Mouse (Mus musculus): ENCODE data around the gene Gm9508. TPM values are rescaled to one million over a fixed set of nuclear protein-coding genes. Genes with fewer than 3 reads are reported as not detected.

Gene Gm9508
- polyA plus RNA-seq, 1 experiment from 2014 or later: not detected

- no peak for ATAC-seq (ENCODE audit: low FRiP score)
- no peaks in the 10 kb centered on the region for H3K27me3 ChIP-seq
- WGBS: 63% methylated on average over 43 of the region's 43 CpGs
- H3K4me2 ChIP-seq: no peak overlapping the region
- H3K27ac ChIP-seq: no peak overlapping the region
- H3K36me3 ChIP-seq (replicated peaks): no peaks in the 10 kb centered on the region
- no peak overlapping the region for H3K9ac ChIP-seq
- H3K4me3 ChIP-seq (replicated peaks): no peak overlapping the region
- no peaks in the 10 kb centered on the region for H3K4me1 ChIP-seq
- no peaks in the 10 kb centered on the region for H3K9me3 ChIP-seq
Observed at GRCm38 (mm10) chr10:77663949-77664665, 32.9 kb downstream of the Gm9508 start.

GRCm38 (mm10) chr10:77658286-77658994, 38.6 kb downstream of the Gm9508 start:
- no peak overlapping the region for H3K27ac ChIP-seq
- no peaks in the 10 kb centered on the region for H3K4me1 ChIP-seq
- H3K9ac ChIP-seq: no peak overlapping the region
- no peak overlapping the region for H3K4me3 ChIP-seq (replicated peaks)
- H3K9me3 ChIP-seq: no peaks in the 10 kb centered on the region
- ATAC-seq (ENCODE audit: low FRiP score): no peak
- H3K4me2 ChIP-seq: no peak overlapping the region
- no peaks in the 10 kb centered on the region for H3K36me3 ChIP-seq (replicated peaks)
- 81% methylated on average over 15 of the region's 15 CpGs for WGBS
- no peaks in the 10 kb centered on the region for H3K27me3 ChIP-seq

- ATAC-seq (ENCODE audit: low FRiP score): no peak
Observed at GRCm38 (mm10) chr10:77652046-77652445, 45.0 kb downstream of the Gm9508 start.

GRCm38 (mm10) chr10:77647901-77648300, 49.1 kb downstream of the Gm9508 start:
- H3K27me3 ChIP-seq: no peaks in the 10 kb centered on the region
- no peak overlapping the region for H3K4me3 ChIP-seq (replicated peaks)
- no peak overlapping the region for H3K9ac ChIP-seq
- H3K36me3 ChIP-seq (replicated peaks): peaks cover 41% of the 10 kb centered on the region
- no peak overlapping the region for H3K4me2 ChIP-seq
- no peak overlapping the region for H3K27ac ChIP-seq
- no peak for ATAC-seq (ENCODE audit: low FRiP score)
- WGBS: 88% methylated on average over 8 of the region's 8 CpGs
- no peaks in the 10 kb centered on the region for H3K9me3 ChIP-seq
- H3K4me1 ChIP-seq: no peaks in the 10 kb centered on the region

More at GRCm38 (mm10) chr10:77652046-77652445, 45.0 kb downstream of the Gm9508 start:
- no peaks in the 10 kb centered on the region for H3K4me1 ChIP-seq
- no peak overlapping the region for H3K27ac ChIP-seq
- H3K27me3 ChIP-seq: no peaks in the 10 kb centered on the region
- no peaks in the 10 kb centered on the region for H3K9me3 ChIP-seq
- H3K4me3 ChIP-seq (replicated peaks): no peak overlapping the region
- no peak overlapping the region for H3K9ac ChIP-seq
- WGBS: 89% methylated on average over 9 of the region's 9 CpGs
- H3K4me2 ChIP-seq: no peak overlapping the region
- no peaks in the 10 kb centered on the region for H3K36me3 ChIP-seq (replicated peaks)

GRCm38 (mm10) chr10:77647461-77647860, 49.6 kb downstream of the Gm9508 start:
- H3K4me3 ChIP-seq (replicated peaks): no peak overlapping the region
- H3K36me3 ChIP-seq (replicated peaks): peaks cover 44% of the 10 kb centered on the region
- WGBS: 79% methylated on average over 1 of the region's 1 CpGs
- no peaks in the 10 kb centered on the region for H3K9me3 ChIP-seq
- no peak for ATAC-seq (ENCODE audit: low FRiP score)
- no peak overlapping the region for H3K4me2 ChIP-seq
- no peak overlapping the region for H3K9ac ChIP-seq
- H3K4me1 ChIP-seq: no peaks in the 10 kb centered on the region
- H3K27me3 ChIP-seq: no peaks in the 10 kb centered on the region
- no peak overlapping the region for H3K27ac ChIP-seq

Other genes starting within 250 kb of the Gm9508 start
- gene Fam207a, start 181.4 kb downstream of the Gm9508 start, polyA plus RNA-seq (2016; fragmentation: Nextera tagmentation; extraction: Ambion mirVana): 39.4 and 44.1 TPM in 2 replicates
- 0.64 and 0.74 TPM in 2 replicates for gene Itgb2, start 167.0 kb downstream of the Gm9508 start, polyA plus RNA-seq (2016; fragmentation: Nextera tagmentation; extraction: Ambion mirVana)
- 61.9 and 64.6 TPM in 2 replicates for gene Pttg1ip, start 115.5 kb downstream of the Gm9508 start, polyA plus RNA-seq (2016; fragmentation: Nextera tagmentation; extraction: Ambion mirVana)
- gene Sumo3, start 91.1 kb downstream of the Gm9508 start, polyA plus RNA-seq (2016; fragmentation: Nextera tagmentation; extraction: Ambion mirVana): 322 and 326 TPM in 2 replicates
- gene Gm49325, start 91.0 kb downstream of the Gm9508 start, polyA plus RNA-seq (2016; fragmentation: Nextera tagmentation; extraction: Ambion mirVana): 15.7 and 23.4 TPM in 2 replicates
- 87.0 and 92.7 TPM in 2 replicates for gene Ube2g2, start 75.0 kb downstream of the Gm9508 start, polyA plus RNA-seq (2016; fragmentation: Nextera tagmentation; extraction: Ambion mirVana)
- gene Tspear, start 10.7 kb downstream of the Gm9508 start, polyA plus RNA-seq (2016; fragmentation: Nextera tagmentation; extraction: Ambion mirVana): 0.46 and 0.92 TPM in 2 replicates
- not detected in 2 replicates for gene Gm19402, start 6.5 kb downstream of the Gm9508 start, polyA plus RNA-seq (2016; fragmentation: Nextera tagmentation; extraction: Ambion mirVana)
- gene Gm10272, start 9.4 kb upstream of the Gm9508 start, polyA plus RNA-seq (2016; fragmentation: Nextera tagmentation; extraction: Ambion mirVana): not detected in 2 replicates
- not detected in 2 replicates for gene Gm10024, start 14.2 kb upstream of the Gm9508 start, polyA plus RNA-seq (2016; fragmentation: Nextera tagmentation; extraction: Ambion mirVana)
- gene Gm10142, start 18.6 kb upstream of the Gm9508 start, polyA plus RNA-seq (2016; fragmentation: Nextera tagmentation; extraction: Ambion mirVana): not detected in 2 replicates
- not detected in 2 replicates for gene Krtap12-1, start 23.4 kb upstream of the Gm9508 start, polyA plus RNA-seq (2016; fragmentation: Nextera tagmentation; extraction: Ambion mirVana)
- not detected in 2 replicates for gene Gm10100, start 29.3 kb upstream of the Gm9508 start, polyA plus RNA-seq (2016; fragmentation: Nextera tagmentation; extraction: Ambion mirVana)
- not detected in 2 replicates for gene Gm18596, start 45.4 kb upstream of the Gm9508 start, polyA plus RNA-seq (2016; fragmentation: Nextera tagmentation; extraction: Ambion mirVana)
- gene Gm9736, start 54.1 kb upstream of the Gm9508 start, polyA plus RNA-seq (2016; fragmentation: Nextera tagmentation; extraction: Ambion mirVana): not detected in 2 replicates
- gene Gm3233, start 62.4 kb upstream of the Gm9508 start, polyA plus RNA-seq (2016; fragmentation: Nextera tagmentation; extraction: Ambion mirVana): not detected in 2 replicates
- gene Gm3238, start 74.1 kb upstream of the Gm9508 start, polyA plus RNA-seq (2016; fragmentation: Nextera tagmentation; extraction: Ambion mirVana): not detected in 2 replicates
- gene Gm7138, start 79.7 kb upstream of the Gm9508 start, polyA plus RNA-seq (2016; fragmentation: Nextera tagmentation; extraction: Ambion mirVana): not detected in 2 replicates
- not detected in 2 replicates for gene Gm3250, start 85.3 kb upstream of the Gm9508 start, polyA plus RNA-seq (2016; fragmentation: Nextera tagmentation; extraction: Ambion mirVana)
- gene Gm7137, start 91.0 kb upstream of the Gm9508 start, polyA plus RNA-seq (2016; fragmentation: Nextera tagmentation; extraction: Ambion mirVana): not detected in 2 replicates
- not detected in 2 replicates for gene Gm9639, start 97.8 kb upstream of the Gm9508 start, polyA plus RNA-seq (2016; fragmentation: Nextera tagmentation; extraction: Ambion mirVana)
- not detected in 2 replicates for gene Gm19668, start 101.9 kb upstream of the Gm9508 start, polyA plus RNA-seq (2016; fragmentation: Nextera tagmentation; extraction: Ambion mirVana)
- gene Gm9507, start 114.6 kb upstream of the Gm9508 start, polyA plus RNA-seq (2016; fragmentation: Nextera tagmentation; extraction: Ambion mirVana): not detected in 2 replicates
- gene Gm2696, start 117.4 kb upstream of the Gm9508 start, polyA plus RNA-seq (2016; fragmentation: Nextera tagmentation; extraction: Ambion mirVana): not detected in 2 replicates
- gene Krtap10-4, start 129.9 kb upstream of the Gm9508 start, polyA plus RNA-seq (2016; fragmentation: Nextera tagmentation; extraction: Ambion mirVana): not detected in 2 replicates
- not detected in 2 replicates for gene Krtap10-10, start 138.7 kb upstream of the Gm9508 start, polyA plus RNA-seq (2016; fragmentation: Nextera tagmentation; extraction: Ambion mirVana)
- not detected in 2 replicates for gene Gm36176, start 149.6 kb upstream of the Gm9508 start, polyA plus RNA-seq (2016; fragmentation: Nextera tagmentation; extraction: Ambion mirVana)
- not detected in 2 replicates for gene Gm10318, start 155.6 kb upstream of the Gm9508 start, polyA plus RNA-seq (2016; fragmentation: Nextera tagmentation; extraction: Ambion mirVana)
- gene Gm3285, start 164.7 kb upstream of the Gm9508 start, polyA plus RNA-seq (2016; fragmentation: Nextera tagmentation; extraction: Ambion mirVana): not detected in 2 replicates
- 4.4 and 4.7 TPM in 2 replicates for gene Lrrc3, start 205.3 kb upstream of the Gm9508 start, polyA plus RNA-seq (2016; fragmentation: Nextera tagmentation; extraction: Ambion mirVana)

Measured in forebrain, embryonic 12.5 days (tissue).